Mouse (Mus musculus) olfactory bulb, adult 2 months (tissue): ENCODE measurements around the gene Xylt1. TPM values are rescaled to one million over a fixed set of nuclear protein-coding genes. Genes with fewer than 3 reads are reported as not detected.

Experiments
- H3K27ac ChIP-seq: fragments of 200-500 bp; 2 replicates; pipeline ENCODE4 v1.5.1; 2012; ENCODE audit warnings: low read depth, low read length; ENCODE audit not compliant: insufficient read depth
- H3K4me1 ChIP-seq: fragments of 200-500 bp; 2 replicates; pipeline ENCODE4 v1.6.1; 2012; ENCODE audit warnings: low read length; ENCODE audit not compliant: control insufficient read depth, insufficient read depth
- H3K4me3 ChIP-seq: fragments of 200-500 bp; 2 replicates; pipeline ENCODE4 v1.5.1; 2012; ENCODE audit warnings: mild to moderate bottlenecking, low read depth, low read length, moderate library complexity; ENCODE audit not compliant: insufficient read depth
- CTCF ChIP-seq: fragments of 200-500 bp; IDR thresholded peaks from 2 replicates; pipeline ENCODE4 v1.5.1; 2012; ENCODE audit warnings: low read depth, mild to moderate bottlenecking, low read length, moderate library complexity; ENCODE audit not compliant: insufficient read depth
- POLR2A ChIP-seq: fragments of 200-500 bp; IDR thresholded peaks from 2 replicates; pipeline ENCODE4 v1.6.1; 2012; ENCODE audit warnings: mild to moderate bottlenecking, low read depth, low read length, moderate library complexity; ENCODE audit not compliant: insufficient read depth
- WGBS: fragments of 180-500 bp; shearing (Covaris S2); methylation state at CpG from one replicate; pipeline ENCODE4 v1.1.7; 2018; 5-methylcytosine and 5-hydroxymethylcytosine counted together
- polyA plus RNA-seq: library from polyadenylated mRNA; stranded (reverse); fragments of >200 nt; gene quantifications from 2 replicates; pipeline ENCODE4 v1.2.4, GENCODE M21; 2012; ENCODE audit warnings: low replicate concordance; ENCODE audit not compliant: missing spikeins, insufficient read depth, insufficient read length

Gene Xylt1
- polyA plus RNA-seq, 1 experiment: not detected

GRCm38 (mm10) chr7:117475106-117475505 lies 94.3 kb downstream of the Xylt1 start:
- Histone ChIP-seq H3K27ac (no peak overlapping the region), H3K4me3 (no peak overlapping the region), H3K4me1 (peaks cover 8% of the 10 kb centered on the region; the same call in 1 of the 2 replicates)
- 78% methylated on average over 4 of the region's 4 CpGs for whole genome bisulfite sequencing
- no peak for TF ChIP-seq POLR2A
- no peak for TF ChIP-seq CTCF

GRCm38 (mm10) chr7:117478937-117479336 lies 98.2 kb downstream of the Xylt1 start:
- H3K4me1 ChIP-seq: no peaks in the 10 kb centered on the region; the same call in 1 of the 2 replicates
- TF ChIP-seq POLR2A (no peak), CTCF (no peak)
- no peak overlapping the region for H3K4me3 ChIP-seq
- no peak overlapping the region for H3K27ac ChIP-seq
- 70% methylated on average over 1 of the region's 1 CpGs for WGBS

GRCm38 (mm10) chr7:117480831-117481230 lies 100.1 kb downstream of the Xylt1 start:
- no peaks in the 10 kb centered on the region; the same call in 1 of the 2 replicates for H3K4me1 ChIP-seq
- H3K27ac ChIP-seq: no peak overlapping the region
- H3K4me3 ChIP-seq: no peak overlapping the region
- no peak for TF ChIP-seq POLR2A
- TF ChIP-seq CTCF: no peak
- WGBS: 66% methylated on average over 5 of the region's 5 CpGs

- Histone ChIP-seq H3K4me3 (no peak overlapping the region), H3K4me1 (no peaks in the 10 kb centered on the region; the same call in 1 of the 2 replicates), H3K27ac (no peak overlapping the region)
- 90% methylated on average over 3 of the region's 3 CpGs for WGBS
- no peak for TF ChIP-seq CTCF
- no peak for TF ChIP-seq POLR2A
Measured at GRCm38 (mm10) chr7:117481404-117481803, 100.6 kb downstream of the Xylt1 start.

- no peak for TF ChIP-seq CTCF
- no peak for TF ChIP-seq POLR2A
- no peak overlapping the region for H3K4me3 ChIP-seq
- no peaks in the 10 kb centered on the region; the same call in 1 of the 2 replicates for H3K4me1 ChIP-seq
- H3K27ac ChIP-seq: no peak overlapping the region
- 78% methylated on average over 2 of the region's 2 CpGs for WGBS
Measured at GRCm38 (mm10) chr7:117482701-117483100, 101.9 kb downstream of the Xylt1 start.

GRCm38 (mm10) chr7:117484589-117484988 lies 103.8 kb downstream of the Xylt1 start:
- TF ChIP-seq POLR2A: no peak
- TF ChIP-seq CTCF: no peak
- Histone ChIP-seq H3K27ac (no peak overlapping the region), H3K4me3 (no peak overlapping the region), H3K4me1 (no peaks in the 10 kb centered on the region; the same call in 1 of the 2 replicates)
- 94% methylated on average over 2 of the region's 2 CpGs for WGBS

- WGBS: 76% methylated on average over 7 of the region's 7 CpGs
- TF ChIP-seq POLR2A: no peak
- H3K27ac ChIP-seq: no peak overlapping the region
Measured at GRCm38 (mm10) chr7:117484989-117485536, 104.3 kb downstream of the Xylt1 start.

GRCm38 (mm10) chr7:117486425-117487172 lies 105.8 kb downstream of the Xylt1 start:
- 87% methylated on average over 7 of the region's 7 CpGs for WGBS

More at GRCm38 (mm10) chr7:117484989-117485536, 104.3 kb downstream of the Xylt1 start:
- Histone ChIP-seq H3K4me1 (no peaks in the 10 kb centered on the region; the same call in 1 of the 2 replicates), H3K4me3 (no peak overlapping the region)

GRCm38 (mm10) chr7:117487173-117487490 lies 106.4 kb downstream of the Xylt1 start:
- 84% methylated on average over 2 of the region's 2 CpGs for WGBS
- Histone ChIP-seq H3K27ac (no peak overlapping the region), H3K4me1 (0 out of 2 replicates have a peak, but pooled peaks cover 2% of the 10 kb centered on the region), H3K4me3 (no peak overlapping the region)
- TF ChIP-seq CTCF (no peak), POLR2A (no peak)

More at GRCm38 (mm10) chr7:117486425-117487172, 105.8 kb downstream of the Xylt1 start:
- 0 out of 2 replicates have a peak, but pooled peaks cover 2% of the 10 kb centered on the region for H3K4me1 ChIP-seq
- no peak for TF ChIP-seq POLR2A
- TF ChIP-seq CTCF: no peak
- H3K4me3 ChIP-seq: no peak overlapping the region
- no peak overlapping the region for H3K27ac ChIP-seq
